Mouse (Mus musculus) megakaryocyte-erythroid progenitor cell, adult 5-6 weeks (primary cell): ENCODE data around the gene Pop5. TPM values are rescaled to one million over a fixed set of nuclear protein-coding genes. Genes with fewer than 3 reads are reported as not detected.

Experiments used
- ATAC-seq: replicated peaks from 2 replicates; pipeline ENCODE4 v1.8.0; 2016; ENCODE audit warnings: mild to moderate bottlenecking, inconsistent platforms; ENCODE audit not compliant: severe bottlenecking, poor library complexity, low FRiP score, low TSS enrichment
- total RNA-seq, 2 experiments: library from RNA; stranded (forward) in 1 of 2; stranded (reverse) in 1 of 2; fragments of 200-1000, 215-1000 nt in 1 of 2; fragments of >200 nt in 1 of 2; fragmentation: Nextera tagmentation in 1 of 2; gene quantifications; 2 replicates each; pipeline ENCODE4 v1.2.3; 2014 to 2017

Pop5 gene
- total RNA-seq, 2 experiments from 2014 or later: 136 to 154 TPM

GRCm38 (mm10) chr5:115256909-115257546 lies 21.4 kb downstream of the Pop5 start:
- ATAC-seq: no peak

GRCm38 (mm10) chr5:115260356-115260755 lies 24.7 kb downstream of the Pop5 start:
- no peak for ATAC-seq

GRCm38 (mm10) chr5:115261141-115261540 lies 25.5 kb downstream of the Pop5 start:
- no peak for ATAC-seq

DNA sequence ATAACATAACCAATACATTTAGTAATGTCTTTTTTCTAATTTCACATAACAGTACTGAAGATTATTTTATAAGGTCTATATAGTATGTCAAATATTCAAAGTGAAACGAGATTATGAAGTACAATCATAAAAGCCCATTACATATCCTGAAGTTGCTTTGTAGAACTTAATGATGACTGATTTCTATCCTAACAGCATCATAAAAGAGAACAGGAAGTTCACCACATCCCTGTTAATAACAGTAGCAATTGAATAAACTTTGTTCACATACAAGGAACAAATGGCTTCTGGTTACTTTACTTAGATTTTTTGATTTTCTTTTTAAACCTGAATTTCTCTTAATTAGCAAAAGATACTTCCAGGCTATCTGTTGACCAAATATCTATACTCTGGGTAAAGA lies 26.2 kb downstream of the Pop5 start:
- no peak for ATAC-seq

- no peak for ATAC-seq
These were observed 27.1 kb downstream of the Pop5 start for GRCm38 (mm10) chr5:115262502-115263291.

- ATAC-seq: peak; percentile 63
These were observed 30.7 kb downstream of the Pop5 start for GRCm38 (mm10) chr5:115266340-115266739.

DNA sequence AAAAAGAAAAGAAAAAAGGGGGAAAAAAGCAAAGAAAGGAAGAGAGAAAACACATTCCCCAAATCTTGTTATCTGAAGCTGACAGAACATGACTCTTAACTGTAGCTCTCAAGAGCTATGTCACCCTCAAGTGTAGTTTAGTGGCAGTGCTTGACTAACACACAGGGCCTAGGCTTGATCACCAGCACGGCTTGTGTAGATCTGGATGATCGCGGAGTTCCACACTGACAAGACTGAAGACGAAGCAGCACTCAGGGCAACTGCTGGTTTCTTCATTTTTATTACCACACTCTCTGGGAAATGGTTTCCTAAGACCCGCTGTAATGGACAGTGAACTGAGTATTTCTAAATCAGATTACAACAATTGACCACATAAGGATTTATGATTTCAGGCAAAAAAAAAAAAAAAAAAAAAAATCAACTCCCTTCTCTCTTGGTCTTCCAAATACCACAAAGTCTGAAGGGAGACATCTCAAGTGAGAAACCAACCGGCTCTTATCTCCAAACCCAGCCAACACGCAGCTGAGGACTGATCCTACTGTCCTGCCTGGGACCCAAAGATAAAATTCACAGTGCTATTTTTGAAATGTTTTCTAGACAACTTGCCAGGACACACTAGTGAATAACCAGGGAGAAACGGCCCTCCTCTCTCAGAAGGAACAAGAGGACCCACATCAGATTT lies 31.3 kb downstream of the Pop5 start:
- ATAC-seq: peak; percentile 87

GRCm38 (mm10) chr5:115267469-115268045 lies 31.9 kb downstream of the Pop5 start:
- ATAC-seq: no peak

GRCm38 (mm10) chr5:115268266-115268665 lies 32.6 kb downstream of the Pop5 start:
- ATAC-seq: no peak

GRCm38 (mm10) chr5:115269969-115270368 lies 34.3 kb downstream of the Pop5 start:
- no peak for ATAC-seq

DNA sequence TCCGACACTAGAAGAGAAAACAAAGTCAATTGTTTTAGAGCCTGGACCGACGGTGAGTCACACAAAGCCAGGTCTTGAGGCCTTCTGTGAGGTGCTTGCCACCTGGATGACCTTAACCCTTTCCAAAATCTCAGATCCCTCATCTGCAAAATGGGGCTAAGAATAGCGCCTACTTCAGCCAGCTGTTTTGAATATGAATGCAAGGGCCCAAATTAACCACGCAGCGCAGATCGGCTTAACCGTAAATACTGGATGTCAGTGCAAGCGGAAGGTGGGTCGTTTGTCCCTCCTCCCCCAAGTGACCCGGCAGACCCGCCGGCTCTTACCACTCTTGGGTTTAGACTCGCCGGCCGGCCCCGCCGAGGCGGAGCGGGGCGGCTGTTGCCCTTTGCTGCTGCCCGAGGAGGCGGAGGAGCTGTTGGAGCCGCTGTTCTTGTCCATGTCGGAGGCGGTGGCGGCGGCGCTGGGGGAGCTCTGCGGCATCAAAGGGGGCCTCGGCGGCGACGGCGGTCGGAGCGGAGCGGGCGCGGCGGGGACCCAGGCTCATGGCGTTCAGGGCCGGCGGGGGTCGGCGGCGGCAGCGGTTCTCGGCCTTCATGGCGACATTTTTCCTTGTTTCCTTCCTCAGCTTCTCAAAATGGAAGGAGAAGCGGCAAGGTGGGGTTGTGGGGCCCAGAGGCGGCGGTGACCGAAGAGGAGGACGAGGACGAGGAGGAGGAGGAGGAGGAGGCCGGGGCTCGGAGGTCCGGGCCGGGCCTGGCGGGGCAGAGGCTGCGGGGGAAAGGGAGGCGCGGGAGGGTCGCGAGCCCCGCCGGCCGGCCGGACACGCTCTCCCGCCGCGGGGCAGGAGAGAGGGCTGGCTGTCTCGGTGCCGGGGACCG lies 36.5 kb downstream of the Pop5 start:
- ATAC-seq: peak; percentile 17; the same call in 1 of the 2 replicates

DNA sequence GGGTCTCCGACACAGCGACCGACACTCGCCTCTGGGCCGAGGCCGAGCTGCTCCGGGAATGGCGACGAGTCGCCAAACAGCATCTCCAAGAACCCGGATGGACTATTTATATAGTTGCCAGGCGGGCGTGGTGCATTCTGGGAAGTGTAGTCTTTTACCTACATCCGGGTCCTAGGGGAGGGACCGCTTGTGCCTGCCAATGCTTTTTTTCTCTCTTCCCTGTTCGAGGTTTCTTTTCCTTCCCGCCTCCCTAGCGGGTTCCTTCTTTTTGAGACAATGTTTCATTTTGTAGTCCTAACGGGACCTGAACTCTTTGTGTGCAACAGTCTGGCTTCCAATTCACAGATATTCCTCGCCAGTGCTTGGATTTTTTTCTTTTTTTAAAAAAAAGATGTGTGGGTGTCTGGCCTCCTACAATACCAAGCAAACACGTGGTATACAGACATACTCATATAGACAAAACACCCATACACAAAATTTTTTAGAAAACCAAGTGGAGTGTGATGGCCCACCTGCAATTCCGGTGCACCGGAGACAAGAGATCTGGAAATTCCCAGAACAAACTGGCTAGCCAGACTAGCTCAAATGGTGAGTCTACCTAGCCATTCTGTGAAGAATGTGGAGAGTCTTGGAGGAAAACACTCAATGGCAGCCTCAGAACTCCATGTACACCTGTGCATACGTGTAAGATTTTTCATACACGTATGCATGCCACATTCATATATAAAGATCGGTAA lies 37.3 kb downstream of the Pop5 start, which contains the start of gene Rnf10:
Rnf10 (minus strand) TSS at position 87 of the 737 bp plus-strand sequence.
- peak; percentile 92 for ATAC-seq

- no peak for ATAC-seq
These were observed 38.0 kb downstream of the Pop5 start for GRCm38 (mm10) chr5:115273549-115274135.

DNA sequence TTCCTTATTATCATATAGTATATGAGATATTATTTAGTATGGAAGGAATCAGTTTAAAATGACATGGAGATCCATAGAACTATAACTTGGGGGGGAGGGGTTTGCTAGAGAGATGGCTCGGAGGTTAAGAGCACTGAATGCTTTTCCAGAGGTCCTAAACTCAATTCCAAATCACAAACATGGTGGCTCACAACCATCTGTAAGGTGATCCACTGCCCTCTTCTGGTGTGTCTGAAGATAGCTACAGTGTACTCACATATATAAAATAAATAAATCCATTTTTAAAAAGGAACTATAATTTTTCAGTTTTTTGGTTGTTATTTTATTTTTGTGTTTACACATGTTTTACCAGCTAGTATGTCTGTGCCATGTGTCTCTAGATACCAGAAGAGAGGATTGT lies 38.7 kb downstream of the Pop5 start:
- ATAC-seq: no peak

DNA sequence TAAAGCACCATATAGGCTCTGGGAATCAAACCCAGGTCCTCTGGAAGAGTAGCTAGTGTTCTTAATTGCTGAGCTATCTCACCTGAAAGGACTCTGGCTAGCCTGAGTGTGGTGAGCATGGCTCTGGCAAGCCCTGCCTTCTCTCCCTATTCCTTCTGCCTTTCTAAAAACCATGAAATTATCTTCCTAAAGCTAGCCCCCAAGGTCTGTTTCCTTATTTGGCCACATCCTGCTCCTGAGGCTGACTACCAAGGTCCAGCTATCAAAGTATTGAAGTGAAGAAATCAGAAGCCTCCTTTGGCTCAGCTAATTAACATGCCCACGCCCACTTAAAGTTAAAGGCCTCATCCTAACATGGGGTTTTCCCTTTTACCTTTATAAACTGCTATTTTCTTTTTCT lies 39.1 kb downstream of the Pop5 start:
- no peak for ATAC-seq

DNA sequence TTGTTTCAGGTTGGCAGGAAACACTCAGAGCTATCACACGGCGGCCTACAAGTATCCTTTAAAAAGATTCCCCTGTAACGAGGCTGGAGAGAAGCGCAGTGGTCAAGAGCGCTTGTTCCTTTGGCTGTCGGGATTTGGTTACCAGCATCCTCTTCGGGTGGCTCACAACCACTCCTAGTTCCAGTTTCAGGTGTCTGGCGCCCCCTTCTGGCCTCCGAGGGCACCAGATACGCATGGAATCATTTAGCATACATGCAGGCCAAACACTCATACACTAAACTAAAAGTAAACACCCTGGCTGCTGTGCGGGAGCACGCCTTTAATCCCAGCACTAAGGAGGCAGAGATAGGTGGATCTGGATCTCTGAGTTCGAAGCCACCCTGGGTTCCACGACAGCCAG lies 40.4 kb downstream of the Pop5 start:
- ATAC-seq: no peak

DNA sequence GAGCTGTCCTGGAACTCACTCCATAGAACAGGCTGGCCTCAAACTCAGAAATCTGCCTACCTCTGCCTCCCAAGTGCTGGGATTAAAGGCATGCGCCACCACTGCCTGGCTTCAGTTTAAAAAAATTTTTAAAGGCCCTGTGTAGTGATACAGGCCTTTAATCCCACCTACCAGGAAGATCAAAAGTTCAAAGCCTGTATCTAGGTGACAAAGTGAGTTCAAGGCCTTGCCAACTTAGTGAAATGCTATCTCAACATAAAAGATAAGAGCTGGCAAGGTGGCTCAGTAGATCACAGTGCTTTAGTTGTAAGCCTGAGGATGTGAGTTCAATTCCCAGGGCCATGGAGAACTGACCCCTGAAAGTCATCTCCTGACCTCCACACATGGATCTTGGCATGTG lies 42.4 kb downstream of the Pop5 start:
- ATAC-seq: no peak

DNA sequence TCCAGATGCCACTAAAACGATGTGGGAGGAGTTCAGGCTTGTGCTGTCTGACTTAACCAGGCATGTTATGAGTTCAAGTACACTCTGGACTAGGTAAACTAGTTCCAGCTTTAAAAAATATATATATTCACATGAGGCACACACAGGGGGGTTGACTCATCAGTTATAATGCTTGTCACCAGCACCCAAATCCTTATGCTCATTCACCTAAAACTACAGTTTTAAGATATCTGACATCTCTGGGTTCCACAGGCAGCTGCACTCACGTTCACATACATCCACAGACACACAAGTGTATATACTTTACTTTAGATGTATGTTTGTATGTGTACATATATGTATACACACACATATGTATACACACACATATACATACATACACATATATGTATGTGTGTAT lies 43.1 kb downstream of the Pop5 start:
- no peak for ATAC-seq
